Mouse (Mus musculus) mesoderm, embryonic 11.5 days (tissue): ENCODE results near the gene Olfr1392.
"Not testable (repeated sequence)": the region's sequence is repeated elsewhere in the genome, so short reads cannot be mapped to it uniquely, and the experiment has no call there.

ENCODE experiments used
- DNase-seq: peaks from one replicate; pipeline ENCODE4 v3.0.0-alpha.2; 2012; ENCODE audit warnings: low read depth, low spot score

The Olfr1392 gene

DNA sequence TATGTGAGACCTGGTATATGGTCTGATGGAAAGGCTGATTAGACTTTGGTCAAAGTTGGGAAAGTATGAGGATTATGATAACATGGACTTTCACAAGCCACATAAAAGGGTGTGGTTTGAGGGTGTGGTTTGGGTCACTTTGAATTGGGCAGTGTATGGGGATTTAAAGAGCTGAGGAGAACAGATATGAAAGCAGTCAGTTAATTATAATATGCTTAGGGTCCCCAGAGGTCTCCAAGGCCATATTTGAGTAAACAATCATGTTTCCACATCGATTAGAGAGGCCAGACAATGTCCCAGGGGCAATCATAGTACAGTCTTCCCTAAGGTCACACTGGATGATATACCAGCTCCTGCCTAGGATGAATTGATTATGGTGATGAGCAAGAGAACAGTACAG, at the start of gene Olfr1392:
Olfr1392 (plus strand) TSS at position 301 of the 400 bp plus-strand sequence.
- DNase-seq = not testable (repeated sequence)

DNA sequence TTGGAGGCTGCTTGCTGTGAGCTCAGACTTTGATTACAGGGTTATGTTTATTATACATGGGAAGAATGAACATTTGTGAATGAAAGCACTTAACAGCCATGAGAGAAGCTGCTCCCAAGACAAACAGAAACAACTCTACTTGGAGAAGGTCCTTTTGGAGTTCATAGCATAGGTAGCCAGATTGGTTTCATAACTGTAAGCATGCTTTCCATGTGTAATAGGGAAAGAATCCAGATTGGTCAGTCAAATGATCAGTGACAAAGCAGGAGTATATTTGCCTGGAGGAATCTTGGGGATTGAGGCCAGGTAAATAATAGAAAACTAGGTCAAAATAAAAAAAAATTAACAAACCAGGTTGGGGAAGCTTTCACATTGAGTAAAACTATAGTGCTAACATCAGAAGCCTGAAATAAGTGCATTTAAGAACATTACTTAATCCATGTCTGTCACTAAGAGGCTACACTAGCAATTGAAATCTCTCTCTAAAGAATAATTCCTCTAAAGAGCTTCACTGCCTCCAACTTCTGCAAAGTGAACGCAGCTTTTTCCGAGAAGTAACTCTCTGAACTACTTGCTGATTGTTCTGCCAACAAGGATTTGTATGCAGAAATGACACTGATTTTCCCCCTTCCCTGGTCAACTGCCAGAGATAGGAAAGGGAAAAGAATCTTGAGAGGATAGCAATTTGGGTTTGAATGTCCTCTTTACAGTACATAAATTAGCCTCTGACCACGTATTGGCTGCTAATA, 49.4 kb upstream of the Olfr1392 start:
- no peak for DNase-seq

DNA sequence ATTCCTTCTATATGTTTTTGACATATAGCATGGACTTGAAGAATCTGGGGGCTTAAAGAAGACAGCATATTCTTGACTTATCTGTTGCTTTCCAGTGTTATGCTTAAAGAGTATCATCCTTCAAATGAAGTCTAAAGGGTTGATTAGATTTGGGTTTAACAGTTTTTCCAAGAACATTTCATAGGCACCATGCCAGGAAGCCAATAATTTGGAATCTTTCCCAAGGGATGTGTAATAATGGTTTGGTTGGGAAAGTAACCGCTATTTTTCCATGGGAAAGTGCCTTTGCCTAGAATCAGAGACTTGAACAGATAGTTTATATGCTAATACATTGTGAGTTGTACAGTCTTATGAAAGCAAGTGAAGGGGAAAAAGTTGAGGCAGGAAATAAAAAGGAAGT, 48.2 kb upstream of the Olfr1392 start:
- DNase-seq = no peak

DNA sequence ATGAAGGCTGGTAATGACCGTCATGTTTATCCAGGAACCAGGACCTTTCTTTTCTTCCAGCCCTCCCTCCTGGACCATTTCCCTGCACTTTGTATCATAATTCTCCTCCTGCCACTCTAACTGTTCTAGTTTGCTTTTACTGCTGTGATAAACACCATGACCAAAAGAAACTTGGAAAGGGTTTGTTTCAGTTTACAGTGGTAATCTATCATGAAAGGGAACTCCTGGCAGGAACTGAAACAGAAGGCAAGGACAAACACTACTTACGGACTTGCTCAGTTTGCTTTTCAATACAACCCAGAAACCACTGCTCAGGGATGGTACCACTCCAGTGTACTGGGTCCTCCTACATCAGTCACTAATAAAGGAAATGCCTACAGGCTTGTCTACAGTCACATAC, 47.5 kb upstream of the Olfr1392 start:
- DNase-seq = no peak

DNA sequence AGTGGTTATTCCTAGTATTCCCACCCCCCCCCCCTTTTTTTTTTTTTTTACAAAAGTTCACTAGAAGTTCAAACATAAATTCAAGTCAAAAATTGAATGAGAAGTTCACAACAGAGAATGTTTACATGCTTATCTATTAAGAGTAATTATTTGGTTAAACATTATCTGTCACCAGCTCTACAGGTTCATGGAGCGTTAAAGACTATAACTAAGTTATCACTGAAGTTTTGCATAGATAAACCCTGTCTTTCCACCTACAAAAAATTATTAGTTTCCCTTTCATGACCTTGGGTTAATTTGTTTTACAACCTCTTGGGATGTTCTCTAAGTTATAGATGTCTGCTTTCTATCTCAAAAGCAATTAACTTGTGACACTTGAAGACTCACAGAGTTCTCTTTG, 44.8 kb upstream of the Olfr1392 start:
- DNase-seq = no peak

DNA sequence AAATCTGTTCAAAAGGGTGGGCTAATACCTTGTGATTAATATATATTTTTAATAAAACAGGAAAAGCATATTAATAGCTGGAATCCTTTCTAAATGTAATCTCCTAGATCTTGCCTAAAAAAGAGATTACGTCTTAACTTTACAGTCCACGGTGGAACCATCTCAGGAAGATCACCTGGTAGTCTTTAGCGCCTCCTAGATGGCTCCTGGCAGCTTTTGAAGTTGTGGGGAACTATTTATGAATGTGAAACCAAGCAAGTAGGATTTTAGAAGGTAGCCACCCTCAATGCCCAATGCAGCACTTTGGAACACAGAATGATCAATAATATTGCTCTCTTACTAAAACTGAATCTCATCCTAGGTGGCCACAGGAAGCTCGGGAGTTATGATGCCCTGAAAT, 44.2 kb upstream of the Olfr1392 start:
- no peak for DNase-seq

DNA sequence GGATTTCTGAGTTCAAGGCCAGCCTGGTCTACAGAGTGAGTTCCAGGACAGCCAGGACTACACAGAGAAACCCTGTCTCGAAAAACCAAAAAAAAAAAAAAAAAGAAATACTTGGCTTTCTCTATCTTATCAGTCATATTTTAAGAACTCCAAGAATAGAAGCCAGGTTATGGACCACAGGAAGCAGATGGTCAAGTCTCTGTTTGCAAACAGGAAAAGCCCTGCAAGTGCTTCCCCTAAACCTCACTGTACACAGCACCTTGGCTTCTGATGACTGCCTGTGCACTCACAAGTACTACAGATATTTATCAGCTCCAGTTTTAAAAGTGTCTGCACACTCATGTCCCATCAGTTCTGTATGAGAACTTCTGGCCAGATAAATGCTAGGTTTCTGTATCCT, 43.6 kb upstream of the Olfr1392 start:
- DNase-seq = no peak

DNA sequence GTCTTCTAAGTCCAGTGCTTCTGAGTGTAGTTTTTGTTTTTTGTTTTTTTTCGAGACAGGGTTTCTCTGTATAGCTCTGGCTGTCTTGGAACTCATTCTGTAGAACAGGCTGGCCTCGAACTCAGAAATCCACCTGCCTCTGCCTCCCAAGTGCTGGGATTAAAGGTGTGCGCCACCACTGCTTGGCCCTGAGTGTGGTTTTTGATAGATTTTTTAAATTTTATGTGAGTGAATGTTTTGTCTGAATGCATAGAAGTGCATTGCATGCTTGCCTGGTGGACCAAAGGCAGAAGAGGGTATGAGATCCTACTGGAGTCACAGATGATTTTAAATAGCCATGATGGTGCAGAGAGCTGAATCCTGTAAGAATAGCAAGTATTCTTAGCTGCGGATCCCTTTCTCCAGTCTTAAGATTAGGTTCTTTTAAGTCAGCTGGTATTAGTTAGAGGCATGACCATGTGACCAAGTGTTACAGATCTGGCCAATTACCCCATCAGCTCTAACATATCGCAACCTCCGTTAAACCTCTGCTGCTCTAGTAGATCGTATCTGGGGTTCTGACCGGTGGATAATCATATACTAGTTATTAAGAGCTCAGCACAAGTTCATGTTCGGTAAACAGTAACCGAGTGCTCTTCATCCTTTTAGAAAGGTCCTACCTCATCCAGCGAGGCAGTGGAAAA, 42.0 kb upstream of the Olfr1392 start:
- no peak for DNase-seq

DNA sequence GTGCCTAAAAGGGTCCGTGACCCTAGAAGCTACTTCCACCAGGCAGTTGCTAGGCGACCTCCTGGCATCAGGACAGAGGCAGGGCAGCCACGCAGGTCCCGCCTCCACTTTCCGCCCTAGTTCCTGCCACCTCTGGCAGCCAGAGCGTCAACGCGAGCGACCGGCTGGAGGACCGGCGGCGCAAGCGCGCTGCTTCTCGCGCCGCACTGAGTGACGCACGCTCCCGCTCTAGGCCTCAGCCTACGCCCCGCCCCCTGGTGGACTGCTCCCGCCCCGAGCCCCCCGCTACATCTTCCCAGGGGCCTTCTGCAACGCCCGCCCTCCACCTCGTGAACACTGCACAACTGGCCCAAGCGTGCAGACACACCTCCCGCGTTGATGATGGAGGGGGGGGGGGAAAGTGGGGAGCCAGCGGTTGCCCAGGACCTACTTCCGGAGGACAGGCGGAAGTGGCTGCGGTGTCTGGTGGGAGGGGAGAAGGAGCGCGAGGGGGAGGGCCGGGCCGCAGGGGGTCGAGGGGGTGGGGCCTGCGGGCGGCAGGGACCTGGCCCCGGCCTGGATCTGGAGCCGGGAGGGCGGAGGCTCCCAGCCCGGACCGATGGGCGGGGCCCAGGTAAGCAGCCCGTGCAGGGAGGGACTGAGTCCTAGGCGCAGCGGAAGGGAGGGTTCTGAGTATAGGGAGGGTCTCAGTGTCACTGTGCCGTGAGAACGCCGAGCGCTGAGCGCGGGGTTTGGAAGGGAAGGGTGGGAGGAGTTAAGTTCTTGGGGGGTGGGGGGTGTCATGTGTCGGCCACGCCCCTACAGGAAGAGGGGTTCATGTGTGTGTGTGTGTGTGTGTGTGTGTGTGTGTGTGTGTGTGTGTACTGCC, 41.1 kb upstream of the Olfr1392 start, which contains the start of gene Mgat1:
Mgat1 (plus strand) TSS at position 465 of the 868 bp plus-strand sequence.
- DNase-seq = peak; percentile 96

DNA sequence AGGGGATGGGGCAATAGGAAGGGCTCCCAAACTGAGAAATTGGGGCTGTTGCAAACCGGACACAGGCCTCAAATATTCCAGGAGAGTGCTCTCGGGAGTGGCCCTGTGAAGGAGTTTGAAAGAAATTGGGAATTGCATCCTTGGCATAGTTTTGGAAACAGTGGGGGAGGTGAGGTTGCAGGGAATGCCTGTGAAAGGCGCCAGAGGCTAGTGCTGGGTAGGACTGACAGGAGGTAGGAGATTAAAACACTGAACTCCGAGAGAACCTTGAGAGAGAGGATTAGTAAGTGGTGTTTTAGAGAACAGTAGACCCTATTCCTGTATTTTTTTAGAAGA, 40.5 kb upstream of the Olfr1392 start:
- DNase-seq = no peak

DNA sequence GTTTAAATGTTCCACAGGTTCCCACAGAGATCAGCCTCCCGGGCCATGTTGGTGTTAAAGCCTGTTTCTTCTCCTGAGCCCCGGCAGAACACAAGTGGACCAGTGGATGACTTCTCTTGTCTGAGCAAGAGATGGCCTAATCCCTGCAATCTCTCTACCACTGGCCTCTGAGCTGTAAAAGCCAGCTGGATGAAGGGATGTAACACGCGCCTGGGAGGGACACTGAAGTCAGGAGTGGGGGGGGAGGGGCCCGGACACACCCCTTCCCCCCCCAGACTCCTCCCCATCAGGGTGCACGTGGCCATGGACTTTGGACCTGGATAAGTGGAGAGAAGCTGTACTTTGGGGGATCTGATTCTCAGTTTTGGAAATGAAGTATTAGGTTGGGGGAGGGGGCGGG, 39.9 kb upstream of the Olfr1392 start:
- DNase-seq = peak; percentile 23

DNA sequence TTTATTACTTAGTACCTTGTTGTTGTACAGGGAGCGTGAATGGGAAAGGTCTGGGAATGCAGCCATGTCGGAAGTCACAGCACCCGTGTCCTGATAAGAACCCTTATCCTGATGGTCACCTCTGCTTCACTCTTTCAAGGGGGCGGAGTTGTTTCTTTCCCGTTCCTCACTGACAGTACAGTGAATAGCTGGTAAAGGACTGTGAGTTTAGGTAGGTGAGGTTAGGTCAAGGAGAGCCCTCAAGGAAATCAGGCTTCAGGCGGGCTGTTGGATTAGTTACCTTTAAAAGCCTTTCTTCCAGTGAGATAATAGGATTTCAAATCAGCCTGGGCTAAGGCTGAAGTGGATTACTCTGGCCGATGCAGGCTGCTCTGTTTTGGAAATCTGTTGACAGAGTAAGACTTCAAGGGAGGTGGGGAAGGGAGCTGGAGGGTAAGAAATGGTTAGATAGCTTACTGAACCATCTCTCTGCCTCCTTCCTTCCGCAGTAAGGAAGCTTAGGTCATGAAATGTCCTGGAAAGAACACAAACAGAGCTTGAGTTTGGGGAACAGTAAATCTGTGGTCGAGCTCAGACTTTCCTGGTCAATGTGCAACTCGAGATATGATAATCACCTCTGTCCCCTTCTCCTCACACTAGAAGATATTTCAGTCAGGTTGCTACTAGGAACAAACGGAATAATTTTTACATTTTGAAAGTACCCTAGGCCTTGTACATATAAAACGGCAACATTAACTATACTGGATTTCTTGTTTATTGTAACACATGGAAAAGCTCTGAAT, 39.3 kb upstream of the Olfr1392 start:
- DNase-seq = no peak

DNA sequence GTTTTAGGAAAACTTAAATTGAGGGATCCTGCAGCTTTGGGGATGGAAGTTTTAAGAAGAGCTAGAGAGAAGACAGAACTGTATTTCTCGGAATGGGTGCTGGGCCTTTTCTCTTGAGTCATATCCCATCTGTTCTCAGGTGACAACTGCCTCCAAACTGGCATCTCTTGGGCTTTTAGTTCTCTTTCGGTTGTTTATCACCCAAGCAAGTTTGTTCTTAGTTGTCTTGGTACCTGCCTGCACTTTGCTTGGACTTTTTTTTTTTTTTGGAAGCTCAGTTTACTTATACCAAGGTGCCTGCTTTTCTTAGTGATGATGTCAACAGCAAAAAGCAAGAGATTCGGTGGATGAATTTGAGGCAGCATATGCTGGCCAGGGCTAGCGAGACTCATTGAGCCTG, 38.6 kb upstream of the Olfr1392 start:
- DNase-seq = no peak

DNA sequence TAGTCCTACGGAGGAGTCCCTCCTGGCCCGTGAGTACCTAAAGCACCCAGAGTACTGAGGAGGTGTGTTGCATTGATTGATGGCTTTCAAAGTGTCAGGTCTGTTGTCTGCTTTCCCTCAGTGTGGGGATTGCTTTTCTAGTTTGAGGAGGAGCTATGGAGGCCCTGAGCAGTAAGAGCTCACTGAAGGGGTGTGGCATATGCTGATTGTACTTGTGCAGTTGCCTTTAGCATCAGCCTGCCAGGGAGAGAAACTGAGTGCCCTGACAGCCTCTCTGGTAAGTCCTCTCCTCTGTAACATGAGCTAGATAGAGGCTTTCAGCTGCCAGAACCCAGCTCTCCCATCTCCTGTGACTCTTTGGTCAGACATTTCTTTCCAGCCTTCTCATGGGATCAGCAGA, 37.8 kb upstream of the Olfr1392 start:
- no peak for DNase-seq

DNA sequence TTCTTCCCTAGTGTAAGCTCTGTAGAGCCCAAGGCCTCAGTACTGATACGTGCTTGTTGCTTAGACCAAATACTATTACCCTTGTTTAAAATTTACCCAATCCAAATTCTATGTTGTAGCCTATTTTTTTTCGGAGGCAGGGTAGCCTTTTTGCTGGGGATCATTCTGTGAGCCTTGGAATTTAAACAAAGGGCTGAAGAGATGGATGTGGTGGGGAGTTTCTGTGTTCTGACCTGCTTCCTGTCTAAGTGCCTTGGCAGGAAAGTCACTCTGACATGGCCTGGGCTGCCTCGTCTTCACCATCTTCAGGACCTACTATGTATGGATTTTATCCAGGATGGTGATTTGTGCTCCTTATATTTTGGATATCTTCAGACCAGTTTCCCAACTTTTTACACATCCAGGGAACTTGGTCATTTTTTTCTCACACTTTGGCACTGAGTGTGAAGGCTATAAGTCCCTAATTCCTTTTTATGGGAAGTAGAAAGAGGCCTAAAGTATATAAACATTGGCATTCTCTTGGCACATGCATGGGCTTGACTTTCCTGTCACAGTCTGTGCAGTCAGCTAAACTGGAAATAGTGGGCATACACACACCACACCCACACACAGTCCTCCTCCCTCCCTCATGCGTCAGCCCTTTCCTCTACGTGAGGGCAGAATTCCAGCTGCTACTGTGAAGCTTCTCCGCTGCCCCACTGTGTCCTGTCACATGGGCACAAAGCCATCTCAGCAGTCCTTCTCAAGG, 36.7 kb upstream of the Olfr1392 start:
- DNase-seq = no peak

DNA sequence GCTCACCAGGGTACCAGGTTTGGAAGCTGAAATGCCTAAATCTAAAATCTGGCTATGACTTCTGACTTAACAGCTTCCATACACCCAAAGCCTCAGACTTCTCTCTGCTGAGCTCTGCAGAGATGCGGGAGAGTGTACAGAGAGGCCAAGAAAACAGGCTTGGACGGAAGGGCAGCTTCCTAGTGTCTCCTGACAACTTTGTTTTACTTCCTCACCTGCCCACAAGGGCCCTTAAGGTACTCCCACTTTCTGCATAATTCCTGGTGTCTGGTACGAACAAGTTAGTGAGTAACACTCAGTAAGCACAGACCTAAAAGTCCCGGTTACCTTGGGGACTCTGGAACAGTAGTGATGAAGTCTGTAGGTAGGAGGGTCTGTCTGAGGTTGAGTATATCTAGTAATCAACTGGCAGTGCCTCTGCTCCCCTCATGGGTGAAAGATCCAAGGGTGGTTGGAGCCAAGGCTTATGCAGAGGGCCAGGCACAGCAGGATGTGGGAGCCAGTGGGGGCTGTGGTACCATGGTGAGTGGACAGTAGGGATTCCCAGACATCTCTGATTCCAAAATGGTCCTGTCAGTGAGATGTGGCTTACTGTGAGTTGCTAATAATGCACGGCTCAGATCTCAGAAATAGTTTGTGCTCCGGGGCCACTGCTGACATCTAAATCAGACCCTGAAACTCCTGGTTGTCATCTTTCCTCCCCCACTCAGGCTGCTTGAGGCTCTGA, 35.9 kb upstream of the Olfr1392 start:
- no peak for DNase-seq

DNA sequence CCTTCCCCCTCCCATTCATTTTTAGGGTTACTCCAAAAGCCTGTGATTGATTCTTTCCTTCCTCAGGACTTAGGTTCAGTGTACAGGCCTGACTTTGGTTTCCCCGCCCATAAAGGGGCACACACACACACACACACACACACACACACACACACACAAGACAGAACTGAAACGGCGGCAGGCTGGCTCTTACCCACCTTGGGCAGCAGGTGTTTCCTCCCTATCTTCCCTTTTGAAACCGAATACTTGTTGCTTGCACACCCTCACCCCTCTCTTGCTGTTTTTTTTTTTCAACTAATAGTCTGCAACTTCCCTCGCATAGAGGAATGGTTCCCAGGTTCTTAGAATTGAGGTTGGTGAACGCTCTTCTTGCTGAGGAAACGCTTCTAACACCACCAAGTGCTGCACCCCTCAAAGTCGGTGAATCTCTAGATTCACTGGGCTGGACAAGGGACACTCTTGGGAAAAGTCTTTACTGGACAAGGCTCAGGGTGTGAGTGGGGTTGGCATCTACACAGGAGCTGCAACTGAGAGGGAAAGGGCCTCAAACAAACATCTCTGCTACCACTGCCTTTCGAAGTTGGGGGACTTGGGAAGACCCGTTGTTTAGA, 35.2 kb upstream of the Olfr1392 start:
- no peak for DNase-seq

DNA sequence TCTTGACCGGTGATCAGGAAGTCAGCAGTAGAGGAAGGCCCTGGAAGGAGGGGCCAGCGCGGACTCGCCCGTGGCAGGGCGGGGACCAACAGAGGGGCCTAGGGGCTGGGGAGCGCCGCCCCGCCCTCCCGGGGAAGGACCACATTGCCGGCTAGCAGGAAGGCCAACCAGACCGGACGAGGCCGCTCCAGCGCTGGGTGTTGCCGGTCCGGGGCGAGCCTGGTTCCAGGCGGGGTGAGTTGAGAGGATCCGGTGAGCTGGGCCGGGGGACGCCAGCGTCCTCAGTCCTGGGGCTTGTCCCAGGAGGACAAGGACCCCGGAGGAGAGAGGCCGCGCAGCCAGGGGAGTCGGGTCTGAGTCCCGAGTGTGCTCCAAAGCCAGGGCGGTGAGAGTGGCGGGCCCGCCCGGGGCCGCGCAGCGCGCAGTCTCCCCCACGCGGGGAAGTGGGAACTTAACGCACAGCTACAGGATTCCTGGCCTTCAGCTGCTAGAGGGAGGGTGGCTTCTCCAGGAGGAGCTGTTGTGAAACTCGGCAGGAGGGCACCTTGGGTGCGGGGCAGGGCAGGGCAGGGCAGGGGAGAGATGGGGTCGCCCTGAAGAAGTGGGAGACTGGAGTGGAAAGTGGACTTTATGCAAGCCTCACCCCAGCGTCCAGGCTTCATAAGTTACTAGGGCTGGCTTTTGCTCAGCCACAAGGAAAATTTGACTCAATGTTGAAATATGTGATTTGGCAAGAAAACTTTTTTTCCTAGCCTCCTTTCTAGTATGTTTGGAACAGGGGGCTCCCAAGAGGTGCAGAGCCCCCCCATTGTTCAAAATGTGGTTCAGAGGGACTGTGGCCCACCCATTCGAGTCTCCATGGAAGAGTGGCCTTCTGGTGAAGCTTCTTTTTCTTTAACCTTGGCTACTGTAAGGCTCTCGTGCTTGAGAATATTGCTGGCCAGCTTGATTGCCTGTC, 34.4 kb upstream of the Olfr1392 start:
- DNase-seq = peak; percentile 82

DNA sequence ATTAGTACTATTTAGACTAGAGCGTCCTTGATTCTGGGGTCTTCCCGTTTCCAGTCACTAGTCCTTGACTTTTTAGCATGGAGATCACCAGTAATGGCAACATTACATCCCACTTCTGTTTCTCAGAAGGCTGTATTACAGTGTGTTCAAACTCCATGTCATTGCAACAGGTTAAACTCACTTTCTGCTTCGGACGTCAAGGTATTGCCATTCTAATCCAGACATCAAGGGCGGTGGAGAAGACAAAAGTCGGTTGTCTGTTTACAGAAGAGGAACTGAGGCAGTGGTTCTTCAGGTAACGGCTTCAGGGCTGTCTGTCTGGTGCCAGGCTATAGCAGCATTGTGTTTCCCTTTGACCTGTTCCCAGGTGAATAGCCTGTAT, 33.7 kb upstream of the Olfr1392 start:
- no peak for DNase-seq
